Mouse (Mus musculus) right cerebral cortex, adult 2 months (tissue): Measurements from ENCODE around the gene 5730455P16Rik.
"Not testable (repeated sequence)": the region's sequence is repeated elsewhere in the genome, so short reads cannot be mapped to it uniquely, and the experiment has no call there.

Experiments used
- DNase-seq, 2 experiments: peaks; one replicate each; pipeline ENCODE4 v3.0.0; 2021 to 2022; ENCODE audit warnings: low spot score in 2 of 2

The 5730455P16Rik gene

DNA sequence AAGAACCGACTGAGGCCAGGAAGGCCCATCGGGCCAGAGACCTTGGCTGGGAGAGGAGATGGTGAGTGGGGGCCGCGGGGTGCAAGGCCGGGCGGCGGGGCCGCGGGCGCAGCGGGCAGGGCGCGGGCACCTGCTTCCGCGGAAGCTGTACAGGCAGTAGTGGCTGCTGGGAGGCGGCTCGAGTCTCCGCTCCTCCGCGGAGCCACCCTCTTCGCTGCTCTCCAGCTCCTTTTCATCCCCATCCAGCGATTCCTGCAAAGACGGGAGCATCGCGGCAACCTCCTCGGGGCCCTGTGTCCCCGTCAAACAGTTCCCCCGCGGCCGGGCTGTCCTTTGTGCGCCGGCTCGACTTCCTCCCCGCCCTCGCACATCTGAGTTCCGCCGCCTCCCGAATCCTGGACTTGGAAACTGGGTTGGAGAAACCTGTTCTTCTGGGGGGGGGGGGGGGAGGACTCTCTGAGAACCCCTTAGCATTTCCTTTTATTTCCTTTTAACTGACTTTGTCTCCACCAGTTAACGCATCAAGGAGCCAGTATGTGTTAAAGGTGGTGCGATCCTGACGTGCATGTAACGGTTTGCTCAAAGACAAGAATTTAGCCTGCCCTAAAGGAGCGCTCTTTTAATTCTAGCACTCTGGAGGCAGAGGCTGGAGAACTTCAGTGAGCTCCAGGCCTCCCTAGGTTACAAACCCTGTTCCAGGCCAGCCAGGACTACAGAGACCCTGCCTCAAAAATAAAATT lies at the start of gene 5730455P16Rik:
5730455P16Rik (minus strand) TSS at position 323 of the 740 bp plus-strand sequence.
- peak; percentile 85 for DNase-seq

DNA sequence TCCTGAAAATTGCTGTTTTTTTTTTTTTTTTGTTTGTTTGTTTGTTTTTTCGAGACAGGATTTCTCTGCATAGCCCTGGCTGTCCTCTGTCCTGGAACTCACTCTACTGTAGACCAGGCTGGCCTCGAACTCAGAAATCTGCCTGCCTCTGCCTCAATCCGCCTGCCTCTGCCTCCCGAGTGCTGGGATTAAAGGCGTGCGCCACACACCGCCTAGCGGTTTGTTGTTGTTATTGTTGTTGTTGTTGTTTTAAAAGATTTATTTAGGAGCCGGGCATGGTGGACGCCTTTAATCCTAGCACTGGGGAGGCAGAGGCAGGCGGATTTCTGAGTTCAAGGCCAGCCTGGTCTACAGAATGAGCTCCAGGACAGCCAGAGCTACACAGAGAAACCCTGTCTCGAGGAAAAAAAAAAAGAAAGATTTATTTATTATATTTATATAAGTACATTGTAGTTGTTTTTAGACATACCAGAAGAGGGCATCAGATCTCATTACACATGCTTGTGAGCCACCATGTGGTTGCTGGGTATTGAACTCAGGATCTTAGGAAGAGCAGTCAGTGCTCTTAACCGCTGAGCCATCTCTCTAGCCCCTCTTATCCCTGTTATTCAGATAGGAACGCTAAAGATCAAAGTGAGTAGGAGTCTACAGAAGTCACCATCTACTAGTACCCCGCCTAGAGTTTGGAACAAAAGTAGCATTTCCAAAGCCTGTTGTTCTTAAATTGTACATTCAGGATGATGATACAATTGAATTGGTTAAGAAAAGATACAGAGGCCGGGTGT lies 48.4 kb upstream of the 5730455P16Rik start:
- DNase-seq = not testable (repeated sequence)

DNA sequence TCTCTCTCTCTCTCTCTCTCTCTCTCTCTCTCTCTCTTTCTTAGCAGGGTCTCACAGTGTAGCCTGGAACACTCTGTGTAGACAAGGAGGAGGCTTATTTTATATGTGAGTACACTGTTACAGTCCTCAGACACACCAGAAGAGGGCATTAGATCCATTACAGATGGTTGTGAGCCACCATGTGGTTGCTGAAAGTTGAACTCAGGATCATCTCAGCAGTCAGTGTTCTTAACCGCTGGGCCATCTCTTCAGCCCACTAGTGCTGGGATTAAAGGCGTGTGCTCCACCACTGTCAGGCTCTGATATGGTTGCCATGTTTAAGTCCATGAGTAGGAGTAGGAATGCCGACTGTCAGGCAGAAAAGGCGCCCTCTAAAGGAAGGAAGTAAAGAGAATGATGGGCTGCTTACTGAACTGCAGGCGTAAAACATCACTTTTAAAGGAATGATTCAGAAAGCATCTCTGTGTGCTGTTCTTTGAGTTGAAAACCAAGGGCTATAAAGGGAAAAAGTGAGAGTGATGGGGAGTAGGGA lies 47.5 kb upstream of the 5730455P16Rik start:
- DNase-seq = no peak

DNA sequence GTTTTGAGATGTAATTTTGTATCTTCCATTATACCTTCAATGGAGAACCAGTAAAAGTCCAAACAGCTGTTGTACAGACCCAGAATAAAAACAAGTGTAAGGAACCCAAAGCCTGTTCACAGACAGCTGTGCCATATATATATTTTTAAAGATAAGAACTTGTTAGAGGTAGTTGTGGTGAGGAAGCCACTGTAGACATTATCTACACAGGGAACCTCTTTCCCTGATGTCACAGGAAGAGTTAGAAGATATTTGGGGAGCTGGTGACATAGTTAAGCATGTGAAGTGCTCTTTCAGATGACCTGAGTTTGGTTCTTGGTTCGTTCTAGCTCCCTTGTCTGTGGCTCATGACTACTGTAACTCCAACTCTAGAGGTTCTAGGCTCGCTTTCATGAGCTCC lies 46.9 kb upstream of the 5730455P16Rik start:
- no peak for DNase-seq

DNA sequence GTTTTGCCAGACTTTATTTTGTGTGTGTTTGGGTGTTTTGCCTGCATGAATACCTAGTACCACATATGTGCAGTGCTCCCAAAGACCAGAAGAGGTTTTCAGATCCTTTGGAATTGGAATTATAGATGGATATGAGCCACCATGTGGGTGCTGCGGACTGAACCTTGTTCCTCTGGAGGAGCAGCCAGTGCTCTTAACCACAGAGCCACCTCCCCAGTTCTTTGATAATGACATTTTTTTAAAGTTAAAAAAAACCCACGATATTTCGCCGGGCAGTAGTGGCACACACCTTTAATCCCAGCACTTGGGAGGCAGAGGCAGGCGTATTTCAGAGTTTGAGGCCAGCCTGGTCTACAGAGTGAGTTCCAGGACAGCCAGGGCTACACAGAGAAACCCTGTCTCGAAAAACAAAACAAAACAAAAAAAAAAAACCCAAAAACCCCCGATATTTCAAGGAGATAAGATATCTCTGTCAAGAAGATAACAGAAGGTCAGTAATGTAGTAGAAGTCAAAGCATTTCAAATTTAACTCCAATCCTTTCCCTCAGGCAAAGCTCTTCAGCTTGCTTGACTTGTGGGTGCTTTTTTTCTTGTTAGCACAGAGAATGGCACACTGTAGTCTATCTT lies 43.7 kb upstream of the 5730455P16Rik start:
- no peak for DNase-seq

DNA sequence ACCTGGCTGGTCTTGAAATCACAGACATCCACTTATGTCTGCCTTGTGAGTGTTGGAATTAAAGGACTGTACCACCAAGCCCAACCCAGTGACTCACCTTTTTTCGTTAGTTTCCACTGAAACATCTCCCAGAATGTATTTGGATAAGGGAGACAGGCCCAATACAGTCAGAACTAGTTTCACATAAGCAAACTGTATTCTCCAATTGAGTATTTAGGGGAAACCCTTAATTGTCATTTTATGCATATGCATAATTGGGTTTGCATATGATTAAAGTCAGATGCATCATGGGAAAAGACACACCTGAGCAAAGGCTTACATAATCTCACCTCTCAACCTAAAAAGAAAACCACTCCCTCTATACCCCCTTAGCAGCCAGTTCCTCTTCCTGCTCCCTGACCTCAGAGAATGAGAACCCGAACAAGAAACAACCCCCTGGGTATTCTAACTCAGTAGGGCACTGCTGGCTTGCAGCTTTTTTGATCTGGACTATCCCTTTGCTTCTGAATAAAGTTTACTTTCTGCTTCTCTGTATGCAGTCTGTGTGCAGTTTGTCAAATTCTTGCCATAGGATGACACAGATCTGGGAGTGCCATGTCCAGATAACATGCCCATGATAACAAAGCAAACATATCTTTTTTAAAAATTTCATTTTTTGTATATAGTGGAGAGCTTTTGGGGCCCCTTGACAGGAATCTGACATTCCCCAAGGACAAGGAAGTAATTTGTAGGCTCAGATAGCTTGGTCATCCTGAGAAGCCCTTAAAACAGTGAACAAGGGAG lies 42.6 kb upstream of the 5730455P16Rik start:
- no peak for DNase-seq

DNA sequence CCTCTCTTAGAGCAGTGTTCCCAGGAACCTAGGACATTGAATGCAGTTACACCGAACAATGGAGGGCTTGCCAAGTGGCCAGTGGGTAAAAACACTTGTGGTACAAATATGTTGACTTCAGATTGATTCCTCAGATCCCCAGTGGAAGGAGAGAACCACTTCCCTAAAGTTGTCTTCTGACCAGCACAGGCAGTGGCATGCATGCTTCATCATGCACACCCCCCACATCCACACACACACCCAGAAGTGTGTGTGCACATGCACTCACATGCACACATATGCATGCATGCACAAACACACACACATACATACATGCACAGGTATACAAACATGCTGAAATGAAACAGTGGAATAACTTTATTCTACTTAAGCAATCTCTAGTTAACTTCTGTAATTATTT lies 41.9 kb upstream of the 5730455P16Rik start:
- DNase-seq = no peak

DNA sequence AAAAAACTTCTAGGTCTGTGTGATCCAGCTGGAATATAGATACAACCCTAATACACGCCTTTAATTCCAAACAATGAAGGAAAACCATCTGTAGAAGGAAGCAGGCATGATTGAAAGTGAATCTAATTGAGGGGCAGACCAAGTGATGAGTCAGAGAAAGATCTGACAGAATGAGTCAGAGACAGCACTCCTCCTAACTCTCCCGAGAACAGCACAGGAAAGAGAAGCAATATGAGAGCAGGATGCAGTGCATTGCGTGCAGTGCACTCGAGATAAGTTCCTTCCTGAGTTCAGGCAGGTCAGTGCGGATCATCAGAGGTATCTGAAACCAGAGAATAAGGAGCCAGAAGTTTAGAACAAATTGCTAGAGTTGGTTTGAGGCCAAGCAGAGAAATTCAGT lies 39.3 kb upstream of the 5730455P16Rik start:
- no peak for DNase-seq

DNA sequence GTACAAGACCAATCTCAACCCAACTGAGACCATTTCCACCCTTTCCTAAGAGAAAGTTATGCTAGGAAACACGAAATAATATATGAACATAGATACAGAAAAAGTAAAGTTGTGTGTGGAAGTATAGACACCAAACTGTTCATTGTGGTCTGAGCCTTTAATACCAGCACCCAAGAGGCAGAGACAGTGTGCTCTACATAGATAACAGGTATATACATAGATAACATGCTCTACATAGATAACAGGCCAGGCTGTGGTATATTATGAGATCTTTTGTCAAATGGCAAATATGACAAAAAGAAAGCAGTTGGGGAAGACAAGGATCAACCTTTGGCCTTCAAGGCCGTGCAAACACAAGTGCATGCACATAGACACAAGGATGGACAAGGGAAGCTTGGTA lies 32.5 kb upstream of the 5730455P16Rik start:
- DNase-seq = no peak

DNA sequence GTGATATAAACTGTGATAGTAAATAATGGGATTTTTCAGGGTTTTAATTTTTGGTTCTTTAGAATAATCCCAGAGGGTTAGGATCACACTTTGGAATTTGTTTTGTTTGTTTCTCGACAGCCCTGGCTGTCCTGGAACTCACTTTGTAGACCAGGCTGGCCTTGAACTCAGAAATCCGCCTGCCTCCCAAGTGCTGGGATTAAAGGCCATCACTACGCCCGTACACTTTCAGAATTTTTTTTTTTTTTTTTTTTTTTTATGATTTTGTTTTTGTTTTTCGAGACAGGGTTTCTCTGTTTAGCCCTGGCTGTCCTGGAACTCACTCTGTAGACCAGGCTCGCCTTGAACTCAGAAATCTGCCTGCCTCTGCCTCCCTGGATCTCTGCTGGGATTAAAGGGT lies 30.0 kb upstream of the 5730455P16Rik start:
- not testable (repeated sequence) for DNase-seq

DNA sequence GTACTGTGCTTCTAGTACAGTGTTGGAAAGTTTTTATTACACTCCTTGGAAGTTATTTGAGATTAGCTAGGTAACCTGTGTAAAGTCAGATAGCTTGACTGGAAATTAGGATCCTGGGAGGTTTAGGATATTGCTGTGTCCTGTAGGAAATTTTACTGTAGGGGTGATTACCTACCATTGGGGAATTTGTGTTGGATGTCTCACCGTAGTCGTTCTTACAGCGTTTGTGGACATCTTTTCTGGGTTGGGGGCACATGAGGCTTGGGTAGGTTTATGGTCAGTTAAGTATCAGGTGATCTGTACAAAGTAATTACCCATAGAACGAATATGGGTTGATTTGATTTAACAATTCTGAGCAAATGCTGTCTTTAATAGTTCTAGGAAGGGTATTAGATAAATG lies 18.8 kb upstream of the 5730455P16Rik start:
- DNase-seq = no peak

DNA sequence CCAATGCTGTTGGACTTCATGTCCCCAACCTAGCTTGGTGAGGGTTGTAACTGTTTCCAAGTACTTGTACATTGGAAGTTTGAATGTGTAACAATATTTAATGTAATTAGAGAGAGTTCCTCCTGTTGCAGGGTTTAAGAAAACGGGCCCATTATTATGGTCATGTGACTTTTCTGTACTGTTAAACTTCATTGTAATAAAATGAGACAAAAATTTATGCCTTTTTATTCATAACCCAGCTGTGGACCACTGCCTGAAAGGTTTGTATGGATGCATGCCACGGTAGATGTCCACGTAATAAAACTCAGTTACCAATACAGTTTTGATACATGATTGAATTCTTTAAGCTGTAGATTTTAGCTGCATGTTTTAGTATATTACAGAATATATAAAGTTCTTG lies 18.1 kb upstream of the 5730455P16Rik start:
- no peak for DNase-seq

DNA sequence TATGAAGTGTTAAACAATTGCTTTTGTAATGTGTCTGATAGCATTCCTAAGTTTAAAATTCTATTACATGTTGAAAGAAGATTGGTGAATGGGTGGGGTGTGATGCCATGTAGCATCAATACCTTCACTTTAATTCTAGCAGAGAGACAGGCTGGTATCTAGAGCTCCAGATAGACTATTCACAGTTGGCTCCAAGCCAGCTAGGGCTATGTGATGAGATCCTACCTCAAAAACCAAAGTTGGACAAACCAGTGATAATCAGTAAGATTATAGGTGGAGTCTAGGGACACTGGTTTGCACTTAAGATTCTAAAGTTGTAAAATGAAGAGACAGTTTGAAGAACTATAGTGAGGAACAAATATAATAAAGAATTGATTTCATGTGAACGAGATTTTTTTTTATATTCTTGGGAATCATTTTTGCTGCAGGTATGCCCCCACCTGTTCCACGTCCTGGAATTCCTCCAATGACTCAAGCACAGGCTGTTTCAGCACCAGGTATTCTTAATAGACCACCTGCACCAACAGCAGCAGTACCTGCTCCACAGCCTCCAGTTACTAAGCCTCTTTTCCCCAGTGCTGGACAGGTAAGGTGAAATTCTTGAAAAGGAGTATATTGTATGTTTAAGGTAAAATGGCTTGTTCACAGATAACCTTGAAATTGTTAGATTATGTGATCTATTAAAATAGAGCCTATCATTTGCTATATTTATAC lies 13.7 kb upstream of the 5730455P16Rik start:
- DNase-seq = no peak

DNA sequence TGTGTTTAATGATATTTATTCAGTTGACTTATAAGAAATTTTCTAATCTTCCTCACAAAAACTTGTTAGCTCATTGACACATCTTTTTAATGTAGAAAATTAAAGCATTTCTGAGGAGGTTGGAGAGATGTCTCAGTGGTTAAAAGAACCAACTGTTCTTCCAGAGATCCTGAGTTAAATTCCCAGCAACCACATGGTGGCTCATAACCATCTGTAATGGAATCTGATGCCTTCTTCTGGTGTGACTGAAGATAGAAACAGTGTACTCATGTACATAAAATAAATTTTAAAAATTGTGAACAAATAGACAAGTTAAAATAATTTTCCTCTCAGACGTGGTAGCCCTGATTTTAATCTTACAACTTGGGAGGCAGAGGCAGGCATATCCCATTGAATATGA lies 12.1 kb upstream of the 5730455P16Rik start:
- no peak for DNase-seq

DNA sequence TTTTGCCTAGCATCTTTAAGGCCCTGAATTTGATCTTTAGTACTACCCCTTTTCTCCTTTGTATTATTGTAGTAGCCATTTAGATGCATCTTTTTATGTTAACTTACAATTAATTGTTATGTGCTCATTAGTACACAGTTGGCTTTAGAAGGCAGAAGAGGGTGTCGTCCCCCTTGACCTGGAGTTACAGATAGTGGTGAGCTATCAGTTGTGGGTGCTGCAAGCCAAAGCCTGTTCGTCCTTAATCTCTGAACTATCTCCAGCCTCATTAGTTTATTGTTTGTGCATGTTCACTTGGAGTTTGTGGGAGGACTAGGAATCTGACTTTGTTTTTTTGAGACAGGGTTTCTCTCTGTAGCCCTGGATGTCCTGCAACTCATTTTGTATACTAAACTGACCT lies 9.0 kb upstream of the 5730455P16Rik start:
- DNase-seq = no peak

DNA sequence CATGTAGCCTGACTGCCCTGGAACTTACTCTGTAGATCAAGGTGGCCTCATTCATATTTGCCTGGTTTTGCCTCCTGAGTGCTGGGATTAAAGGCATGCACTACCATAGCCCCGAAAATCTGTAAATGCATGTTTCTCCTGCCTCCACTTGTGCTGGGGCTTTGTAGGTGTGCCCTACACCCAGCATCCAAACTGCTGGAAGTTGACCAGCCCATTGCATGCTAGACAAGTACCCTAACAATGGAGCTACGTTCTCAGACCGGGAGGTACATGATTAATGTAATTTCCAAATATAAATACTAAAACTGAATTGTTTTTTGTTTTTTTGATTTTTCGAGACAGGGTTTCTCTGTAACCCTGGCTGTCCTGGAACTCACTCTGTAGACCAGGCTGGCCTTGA lies 7.2 kb upstream of the 5730455P16Rik start:
- DNase-seq = no peak

DNA sequence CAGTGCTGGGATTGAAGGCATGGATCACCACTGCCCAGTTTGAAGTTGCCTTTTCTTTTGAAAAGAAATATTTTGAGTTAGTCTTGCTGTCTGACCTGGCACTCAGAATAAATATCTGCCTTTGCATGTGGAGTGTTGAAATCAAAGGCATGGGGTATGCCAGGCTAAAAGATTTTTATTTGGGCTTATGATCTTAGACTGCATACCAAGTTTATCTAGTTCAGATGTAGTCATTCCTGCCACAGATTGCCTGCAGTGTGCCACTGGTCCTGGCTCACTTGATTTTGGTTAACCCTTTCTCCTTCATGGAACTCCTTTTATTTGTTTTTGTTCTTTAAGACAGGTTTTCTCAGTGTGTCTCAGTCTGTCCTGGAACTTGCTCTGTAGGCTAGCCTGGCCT lies 6.6 kb upstream of the 5730455P16Rik start:
- DNase-seq = no peak

DNA sequence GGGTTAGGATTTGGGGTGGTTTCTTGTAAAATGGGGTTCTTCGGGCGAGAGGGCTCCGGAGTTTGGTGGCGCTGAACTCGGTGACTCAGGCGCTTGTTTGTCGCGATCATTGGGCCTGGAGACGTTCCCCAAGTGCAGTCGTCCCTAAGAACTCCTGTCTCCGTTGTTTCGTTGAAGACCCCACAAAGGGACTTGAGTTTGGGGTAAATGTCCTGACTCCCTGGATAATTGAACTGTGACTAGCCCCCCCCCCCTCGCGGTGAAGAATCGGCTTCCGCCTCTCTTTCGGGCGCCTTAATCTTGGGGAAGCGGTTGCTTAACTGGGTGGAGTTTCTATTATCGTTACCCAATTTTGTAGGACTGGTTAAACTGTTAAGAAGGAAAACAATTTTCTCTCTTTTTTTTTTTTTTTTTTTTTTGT lies 5.8 kb upstream of the 5730455P16Rik start:
- DNase-seq = no peak

DNA sequence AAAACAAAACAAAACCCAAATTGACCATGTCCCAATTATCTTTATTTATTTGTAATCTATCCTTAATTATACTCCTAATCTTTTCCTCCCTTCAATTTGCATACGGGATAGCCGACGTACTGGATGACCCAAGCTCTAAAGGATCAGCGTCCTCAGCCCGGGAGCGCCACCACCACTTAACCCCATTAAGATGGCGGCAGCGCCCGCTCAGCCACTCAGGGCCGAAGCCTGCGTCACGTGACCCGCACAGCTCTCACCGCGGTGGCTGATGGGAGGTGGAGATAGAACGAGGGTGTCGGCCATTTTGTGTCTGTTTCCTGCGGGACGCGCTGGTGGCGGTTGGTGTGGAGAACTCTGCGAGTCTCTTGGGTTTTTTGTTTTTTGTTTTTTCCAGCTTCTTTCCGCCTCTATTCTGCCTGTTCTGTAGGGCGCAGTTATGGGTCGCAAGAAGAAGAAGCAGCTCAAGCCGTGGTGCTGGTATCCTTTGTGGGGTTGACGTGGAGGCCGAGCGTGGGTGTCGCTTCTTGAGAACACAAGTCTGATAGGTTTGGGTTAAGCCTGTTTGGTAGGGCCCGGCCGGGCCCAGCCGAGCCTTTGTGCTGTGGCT lies 5.3 kb upstream of the 5730455P16Rik start, which contains the start of gene Zfp207:
Zfp207 (plus strand) TSS at position 261 of the 607 bp plus-strand sequence.
- peak; percentile 99 for DNase-seq

DNA sequence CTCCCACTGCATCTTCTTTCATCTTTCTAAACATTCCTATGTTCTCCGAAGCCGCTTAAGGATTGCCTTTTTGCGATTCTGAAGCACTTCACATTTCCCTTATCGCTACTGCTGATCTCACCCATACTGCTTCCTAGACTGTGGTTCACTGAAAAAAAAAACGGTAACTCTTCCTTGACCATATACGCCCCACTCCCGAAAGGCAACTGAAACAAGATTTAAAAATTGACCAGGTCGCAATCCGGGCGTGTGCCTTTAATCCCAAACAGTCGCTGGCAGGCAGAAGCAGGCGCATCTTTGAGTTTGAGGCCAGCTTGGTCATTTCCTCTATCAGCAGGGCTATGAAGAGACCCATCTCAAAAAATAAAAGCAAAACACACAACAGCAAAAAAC lies 4.8 kb upstream of the 5730455P16Rik start:
- DNase-seq = peak; percentile 26 to 33
